Mouse (Mus musculus): Measurements from ENCODE around the gene Bok.

DNA sequence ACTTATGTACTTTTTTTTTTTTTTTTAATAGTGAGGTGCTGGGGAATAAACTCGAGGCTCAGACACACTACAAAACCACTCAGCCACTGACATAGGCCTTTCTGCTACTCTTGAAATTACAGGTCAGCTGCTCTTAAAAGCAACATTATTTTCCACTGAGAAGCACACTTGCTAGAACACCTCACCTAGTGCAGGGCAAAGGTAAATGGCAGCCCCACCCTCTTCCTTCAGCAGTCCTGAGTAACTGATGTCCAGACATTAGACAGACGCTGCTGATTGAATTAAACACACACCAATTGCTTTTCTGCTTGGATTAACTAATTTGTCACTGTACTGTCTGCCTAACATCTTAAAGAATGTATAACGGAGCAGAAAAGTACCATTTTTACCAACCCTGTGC lies 39.2 kb downstream of the Bok start:
- TF ChIP-seq CTCF (IDR thresholded peaks at IDR 0.05; ENCODE audit: control insufficient read depth, insufficient read depth, low read length) (no peak), POLR2A (IDR thresholded peaks at IDR 0.05; ENCODE audit: borderline replicate concordance, control insufficient read depth, low read depth, low read length) (no peak)

Measured in bone marrow, adult 2 months (tissue).